Mouse (Mus musculus): ENCODE measurements at regions not wholly inside any gene's neighbourhood (a gene's known extent, or its start where the extent isn't known, plus 50 kb on each side); places are given as distances from the start of the nearest gene placed in this dataset.

DNA sequence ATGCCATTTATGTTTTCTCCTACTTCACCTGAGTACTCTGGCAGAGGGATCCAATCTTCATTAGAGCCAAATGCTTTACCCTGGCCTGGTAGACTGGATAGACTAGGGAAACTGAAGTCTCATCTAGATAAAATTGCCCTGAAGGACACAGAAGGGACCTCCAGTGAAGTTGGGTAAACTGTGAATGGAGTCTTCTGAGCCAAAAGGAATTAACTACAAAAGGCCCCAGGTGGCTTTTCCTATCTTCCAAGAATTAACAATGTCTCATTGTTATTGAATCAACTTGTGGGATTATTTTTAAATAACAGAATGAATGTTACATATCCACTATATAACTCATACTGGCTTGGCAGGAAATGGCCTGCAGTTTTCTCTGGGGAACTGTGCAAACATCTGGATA lies 390.0 kb upstream of the Nr3c2 start:
- Histone ChIP-seq H3K9me3 (ENCODE audit: control insufficient read depth, low read length) (no peaks in the 10 kb centered on the region), H3K27ac (no peak overlapping the region), H3K4me1 (replicated peaks; ENCODE audit: control insufficient read depth in 2 of 2, insufficient read depth in 2 of 2, low read length in 1 of 2) (no peaks in the 10 kb centered on the region), H3K36me3 (replicated peaks; ENCODE audit: control insufficient read depth, insufficient read depth, low read depth) (no peaks in the 10 kb centered on the region), H3K4me2 (ENCODE audit: low read depth) (no peak overlapping the region), H3K4me3 (ENCODE audit: insufficient read depth in 1 of 2, low read depth in 2 of 2, low read length in 2 of 2) (no peak overlapping the region), H3K27me3 (ENCODE audit: control insufficient read depth, insufficient read depth, low read length) (no peaks in the 10 kb centered on the region), H3K9ac (replicated peaks) (no peak overlapping the region)
- DNase-seq (ENCODE audit: low read depth in 3 of 3, low spot score in 3 of 3) (no peak), ATAC-seq (ENCODE audit: insufficient read depth) (no peak)
- no peak for TF ChIP-seq CTCF (IDR thresholded peaks at IDR 0.05; ENCODE audit: low read depth)
- no peak for TF ChIP-seq EP300 (IDR thresholded peaks at IDR 0.05; ENCODE audit: low read depth)

DNA sequence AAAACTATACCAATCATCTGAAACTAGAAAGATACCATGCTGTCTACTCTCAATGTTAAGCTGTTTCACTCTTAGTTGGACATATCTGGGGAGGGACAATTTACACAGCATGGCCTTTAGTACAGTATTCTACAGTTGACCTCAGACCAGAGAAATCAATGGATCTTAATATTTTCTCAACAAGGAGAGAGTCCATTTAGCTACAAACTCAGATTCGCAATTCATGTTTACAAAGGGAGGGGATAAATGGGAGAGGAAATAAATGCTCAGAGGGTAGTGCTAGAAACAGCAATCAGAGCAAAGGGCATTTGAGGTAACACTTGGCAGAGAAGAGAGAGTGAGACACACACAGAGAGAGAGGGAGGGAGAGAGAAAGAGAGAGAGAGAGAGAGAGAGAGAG lies 385.1 kb upstream of the Nr3c2 start:
- no peak for TF ChIP-seq EP300 (IDR thresholded peaks at IDR 0.05; ENCODE audit: low read depth)
- no peak for TF ChIP-seq CTCF (IDR thresholded peaks at IDR 0.05; ENCODE audit: low read depth)
- H3K4me3 ChIP-seq (ENCODE audit: insufficient read depth in 1 of 2, low read depth in 2 of 2, low read length in 2 of 2) = no peak overlapping the region
- no peak for ATAC-seq (ENCODE audit: insufficient read depth)
- WGBS (ENCODE audit: insufficient replicate concordance) = 67% methylated on average over 1 of the region's 1 CpGs
- no peak overlapping the region for H3K27ac ChIP-seq
- H3K27me3 ChIP-seq (ENCODE audit: control insufficient read depth, insufficient read depth, low read length) = no peaks in the 10 kb centered on the region
- no peak for DNase-seq (ENCODE audit: low read depth in 3 of 3, low spot score in 3 of 3)
- H3K4me1 ChIP-seq (replicated peaks; ENCODE audit: control insufficient read depth in 2 of 2, insufficient read depth in 2 of 2, low read length in 1 of 2) = no peaks in the 10 kb centered on the region
- H3K9ac ChIP-seq (replicated peaks) = no peak overlapping the region
- H3K36me3 ChIP-seq (replicated peaks; ENCODE audit: control insufficient read depth, insufficient read depth, low read depth) = no peaks in the 10 kb centered on the region
- H3K4me2 ChIP-seq (ENCODE audit: low read depth) = no peak overlapping the region
- no peaks in the 10 kb centered on the region for H3K9me3 ChIP-seq (ENCODE audit: control insufficient read depth, low read length)

DNA sequence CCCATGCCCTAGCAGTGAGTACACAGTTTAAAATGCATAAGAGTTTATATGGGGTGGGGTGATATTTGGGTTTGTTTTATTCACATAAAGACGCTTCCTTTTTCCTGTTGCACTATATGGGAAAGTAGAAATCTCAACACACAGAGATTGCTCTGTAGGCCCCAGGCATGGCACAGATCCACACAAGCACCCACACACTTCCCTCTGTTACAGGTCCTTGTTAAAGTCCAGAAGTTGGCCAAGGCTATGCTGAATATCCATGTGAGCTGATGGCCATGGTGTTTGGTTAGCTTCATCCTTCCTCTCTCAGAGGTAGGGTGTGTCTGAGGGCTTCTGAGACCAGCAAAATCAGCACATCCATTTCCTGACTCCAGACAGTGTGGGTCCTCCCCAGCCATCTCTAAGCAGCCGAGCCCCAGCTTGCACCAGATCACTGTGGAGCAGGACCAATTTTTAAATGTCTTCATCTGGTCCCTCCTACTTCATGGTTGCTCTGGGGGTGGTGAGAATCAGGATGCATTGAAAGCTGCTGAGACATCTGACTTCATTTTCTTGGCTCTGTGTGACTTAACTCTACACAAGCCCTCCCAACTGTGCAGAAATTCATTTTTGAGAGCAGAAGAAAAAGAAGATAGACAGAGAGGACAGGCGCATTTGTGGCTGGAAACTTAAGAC lies 360.3 kb upstream of the Nr3c2 start:
- Histone ChIP-seq H3K4me3 (ENCODE audit: insufficient read depth in 1 of 2, low read depth in 2 of 2, low read length in 2 of 2) (no peak overlapping the region), H3K4me2 (ENCODE audit: low read depth) (no peak overlapping the region), H3K9ac (replicated peaks) (no peak overlapping the region), H3K4me1 (replicated peaks; ENCODE audit: control insufficient read depth in 2 of 2, insufficient read depth in 2 of 2, low read length in 1 of 2) (no peaks in the 10 kb centered on the region), H3K36me3 (replicated peaks; ENCODE audit: control insufficient read depth, insufficient read depth, low read depth) (no peaks in the 10 kb centered on the region), H3K9me3 (ENCODE audit: control insufficient read depth, low read length) (no peaks in the 10 kb centered on the region), H3K27ac (no peak overlapping the region), H3K27me3 (ENCODE audit: control insufficient read depth, insufficient read depth, low read length) (no peaks in the 10 kb centered on the region)
- DNase-seq (ENCODE audit: low read depth in 3 of 3, low spot score in 3 of 3) (no peak), ATAC-seq (ENCODE audit: insufficient read depth) (no peak)
- WGBS (ENCODE audit: insufficient replicate concordance) = 51% methylated on average over 3 of the region's 3 CpGs
- TF ChIP-seq CTCF (IDR thresholded peaks at IDR 0.05; ENCODE audit: low read depth) (no peak), EP300 (IDR thresholded peaks at IDR 0.05; ENCODE audit: low read depth) (no peak)

DNA sequence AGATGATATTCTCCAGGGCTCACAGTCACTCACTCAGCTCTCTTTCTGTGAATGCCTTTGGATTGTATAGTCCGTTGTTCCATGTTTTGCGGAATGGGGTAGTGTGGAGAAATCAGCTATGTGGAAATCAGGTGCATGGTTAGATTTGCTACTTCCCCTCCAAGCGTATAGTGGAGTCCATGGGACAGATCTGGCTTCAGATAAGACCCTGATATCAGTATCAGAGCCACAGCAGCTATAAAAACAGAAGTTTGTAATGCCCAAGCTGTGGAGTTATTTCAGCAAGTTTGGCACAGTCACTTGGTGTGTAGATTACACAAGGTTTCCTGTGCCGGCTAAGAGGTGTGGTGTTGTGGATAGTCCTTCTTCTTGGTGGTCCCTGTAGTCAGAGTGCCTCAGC lies 359.6 kb upstream of the Nr3c2 start:
- 49% methylated on average over 4 of the region's 4 CpGs for WGBS (ENCODE audit: insufficient replicate concordance)
- Histone ChIP-seq H3K4me2 (ENCODE audit: low read depth) (no peak overlapping the region), H3K4me3 (ENCODE audit: insufficient read depth in 1 of 2, low read depth in 2 of 2, low read length in 2 of 2) (no peak overlapping the region), H3K9me3 (ENCODE audit: control insufficient read depth, low read length) (no peaks in the 10 kb centered on the region), H3K27ac (no peak overlapping the region), H3K9ac (replicated peaks) (no peak overlapping the region), H3K4me1 (replicated peaks; ENCODE audit: control insufficient read depth in 2 of 2, insufficient read depth in 2 of 2, low read length in 1 of 2) (no peaks in the 10 kb centered on the region), H3K27me3 (ENCODE audit: control insufficient read depth, insufficient read depth, low read length) (no peaks in the 10 kb centered on the region), H3K36me3 (replicated peaks; ENCODE audit: control insufficient read depth, insufficient read depth, low read depth) (no peaks in the 10 kb centered on the region)
- ATAC-seq (ENCODE audit: insufficient read depth) = no peak
- TF ChIP-seq CTCF (IDR thresholded peaks at IDR 0.05; ENCODE audit: low read depth) = no peak
- no peak for TF ChIP-seq EP300 (IDR thresholded peaks at IDR 0.05; ENCODE audit: low read depth)
- DNase-seq (ENCODE audit: low read depth in 3 of 3, low spot score in 3 of 3) = no peak

DNA sequence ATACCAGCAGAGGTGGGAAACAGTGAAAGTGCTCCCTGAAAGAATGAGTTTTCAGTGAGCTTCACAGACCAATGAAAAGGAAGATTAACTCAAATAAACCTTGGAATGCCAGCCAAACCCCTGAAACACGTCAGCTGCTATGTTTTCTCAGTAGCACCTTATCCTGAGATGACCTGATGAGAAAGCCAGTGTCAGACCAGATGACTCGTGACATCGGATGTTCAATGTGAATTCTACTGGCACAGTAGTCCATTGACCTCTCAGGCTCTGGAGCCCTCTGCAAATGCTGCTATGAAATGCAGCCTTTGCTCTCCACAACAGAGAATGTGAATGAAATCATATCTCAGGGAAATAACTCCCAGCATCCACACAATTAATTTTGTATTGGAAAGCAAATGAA lies 358.6 kb upstream of the Nr3c2 start:
- no peak for DNase-seq (ENCODE audit: low read depth in 3 of 3, low spot score in 3 of 3)

More for the DNA sequence above, 358.6 kb upstream of the Nr3c2 start:
- WGBS (ENCODE audit: insufficient replicate concordance) = 49% methylated on average over 3 of the region's 3 CpGs
- Histone ChIP-seq H3K9me3 (ENCODE audit: control insufficient read depth, low read length) (no peaks in the 10 kb centered on the region), H3K36me3 (replicated peaks; ENCODE audit: control insufficient read depth, insufficient read depth, low read depth) (no peaks in the 10 kb centered on the region), H3K27ac (no peak overlapping the region), H3K4me3 (ENCODE audit: insufficient read depth in 1 of 2, low read depth in 2 of 2, low read length in 2 of 2) (no peak overlapping the region), H3K4me2 (ENCODE audit: low read depth) (no peak overlapping the region), H3K27me3 (ENCODE audit: control insufficient read depth, insufficient read depth, low read length) (no peaks in the 10 kb centered on the region), H3K4me1 (replicated peaks; ENCODE audit: control insufficient read depth in 2 of 2, insufficient read depth in 2 of 2, low read length in 1 of 2) (no peaks in the 10 kb centered on the region), H3K9ac (replicated peaks) (no peak overlapping the region)
- ATAC-seq (ENCODE audit: insufficient read depth) = no peak
- no peak for TF ChIP-seq CTCF (IDR thresholded peaks at IDR 0.05; ENCODE audit: low read depth)
- TF ChIP-seq EP300 (IDR thresholded peaks at IDR 0.05; ENCODE audit: low read depth) = no peak

All from liver, embryonic 14.5 days (tissue).